In genomic region chr7:29155838-29156782, GRCm38 (mm10) we compare ENCODE assay signal across 8 mouse cellular contexts. TPM values are rescaled to one million over a fixed set of nuclear protein-coding genes. Genes with fewer than 3 reads are reported as not detected.
DNase-seq lines count a peak whose midpoint lies in the region; ATAC-seq lines count a peak whose summit lies in the region.

Fam98c (minus strand) TSS chr7:29156234.

- H3K4me2 ChIP-seq in embryonic facial prominence, embryonic 12.5 days (replicated peaks) = peak within 1 kb of the TSS; percentile 99
- H3K4me2 ChIP-seq in limb, embryonic 11.5 days (ENCODE audit: low read depth, severe bottlenecking) = peak within 1 kb of the TSS; percentile 98
- peak within 1 kb of the TSS; percentile 97 for H3K4me2 ChIP-seq in midbrain, embryonic 13.5 days (replicated peaks)

- peaks cover 20% of the 10 kb centered on the region for H3K27me3 ChIP-seq in embryonic facial prominence, embryonic 12.5 days
- peaks cover 10% of the 10 kb centered on the region for H3K27me3 ChIP-seq in limb, embryonic 11.5 days (ENCODE audit: control insufficient read depth, insufficient read depth, low read length)
- peaks cover 22% of the 10 kb centered on the region for H3K27me3 ChIP-seq in midbrain, embryonic 13.5 days

- peak; percentile 68 for ATAC-seq in embryonic facial prominence, embryonic 12.5 days (ENCODE audit: insufficient number of reproducible peaks, insufficient read depth, low FRiP score, low TSS enrichment)
- peak; percentile 72 for ATAC-seq in limb, embryonic 11.5 days (ENCODE audit: insufficient number of reproducible peaks, low FRiP score, low TSS enrichment, low read depth)
- ATAC-seq in midbrain, embryonic 13.5 days = peak; percentile 85

- peak within 1 kb of the TSS; percentile 73 for H3K4me3 ChIP-seq in embryonic facial prominence, embryonic 12.5 days
- peak within 1 kb of the TSS; percentile 81 for H3K4me3 ChIP-seq in limb, embryonic 11.5 days (ENCODE audit: low read depth, low read length)
- H3K4me3 ChIP-seq in midbrain, embryonic 13.5 days (replicated peaks) = peak within 1 kb of the TSS; percentile 86

- H3K27ac ChIP-seq in embryonic facial prominence, embryonic 12.5 days = peak within 1 kb of the TSS; percentile 88
- H3K27ac ChIP-seq in limb, embryonic 11.5 days (replicated peaks; ENCODE audit: low read depth, low read length) = peak within 1 kb of the TSS; percentile 75; the same call in 1 of the 2 replicates
- peak within 1 kb of the TSS; percentile 93 for H3K27ac ChIP-seq in midbrain, embryonic 13.5 days

- H3K9ac ChIP-seq in embryonic facial prominence, embryonic 12.5 days = peak within 1 kb of the TSS; percentile 77
- H3K9ac ChIP-seq in limb, embryonic 11.5 days (ENCODE audit: low read length) = peak within 1 kb of the TSS; percentile 74
- H3K9ac ChIP-seq in midbrain, embryonic 13.5 days (replicated peaks) = peak within 1 kb of the TSS; percentile 80

- WGBS in embryonic facial prominence, embryonic 12.5 days = 4% methylated on average over 65 of the region's 68 CpGs
- WGBS in limb, embryonic 11.5 days = 4% methylated on average over 67 of the region's 68 CpGs
- 3% methylated on average over 66 of the region's 68 CpGs for WGBS in midbrain, embryonic 13.5 days

- H3K4me1 ChIP-seq in embryonic facial prominence, embryonic 12.5 days = 0 out of 2 replicates have a peak, but pooled peaks cover 3% of the 10 kb centered on the region
- peaks cover 6% of the 10 kb centered on the region; the same call in 1 of the 2 replicates for H3K4me1 ChIP-seq in limb, embryonic 11.5 days (ENCODE audit: control insufficient read depth, insufficient read depth, low read length)
- H3K4me1 ChIP-seq in midbrain, embryonic 13.5 days (replicated peaks) = peaks cover 15% of the 10 kb centered on the region

- H3K36me3 ChIP-seq in embryonic facial prominence, embryonic 12.5 days = peaks cover under 1% of the 10 kb centered on the region; the same call in 1 of the 2 replicates
- 0 out of 2 replicates have a peak, but pooled peaks cover 4% of the 10 kb centered on the region for H3K36me3 ChIP-seq in limb, embryonic 11.5 days (ENCODE audit: control insufficient read depth, insufficient read depth, low read length)
- H3K36me3 ChIP-seq in midbrain, embryonic 13.5 days = peaks cover 6% of the 10 kb centered on the region

- DNase-seq in 3134 (ENCODE audit: extremely low read depth, insufficient read length, low spot score) = peak; percentile 83
- DNase-seq in adrenal gland, postnatal 25 days = peak; percentile 85
- DNase-seq in heart, adult 11 months = peak; percentile 99
- DNase-seq in kidney, adult 18-20 months = peak; percentile 88
- DNase-seq in limb, embryonic 11.5 days (ENCODE audit: low spot score) = peak; percentile 89
- peak; percentile 53 for DNase-seq in spleen, adult 12 weeks (ENCODE audit: low spot score)

- 0 out of 2 replicates have a peak, but pooled peaks cover 5% of the 10 kb centered on the region for H3K9me3 ChIP-seq in embryonic facial prominence, embryonic 12.5 days
- H3K9me3 ChIP-seq in limb, embryonic 11.5 days (ENCODE audit: control insufficient read depth, low read length) = 0 out of 2 replicates have a peak, but pooled peaks cover 2% of the 10 kb centered on the region
- H3K9me3 ChIP-seq in midbrain, embryonic 13.5 days = no peaks in the 10 kb centered on the region

RNA-seq across cellular contexts. Expression of gene Fam98c, which starts in this region (rescaled TPM):
- total RNA-seq in adrenal gland, postnatal 25 days (2021) = 14.4 and 15.7 TPM in 2 replicates
- polyA plus RNA-seq in embryonic facial prominence, embryonic 12.5 days (2016; fragmentation: Nextera tagmentation; extraction: Ambion mirVana) = 12.9 and 15.6 TPM in 2 replicates
- 10.1 and 11.9 TPM in 2 replicates for polyA plus RNA-seq in limb, embryonic 11.5 days (2014; fragmentation: Nextera tagmentation; extraction: Ambion mirVana)
- polyA plus RNA-seq in midbrain, embryonic 13.5 days (2015; fragmentation: Nextera tagmentation; extraction: Ambion mirVana) = 17.5 and 18.4 TPM in 2 replicates

Comparison
In these comparisons a context has a peak if more than half of its experiments do, and no peak if none do; other contexts are left out.
1. Peak in every context shown above with its lines: DNase-seq, ATAC-seq, H3K4me3 ChIP-seq and H3K27ac ChIP-seq.